Mouse (Mus musculus) hindbrain, embryonic 12.5 days (tissue): ENCODE measurements around the gene Prkcg. TPM values are rescaled to one million over a fixed set of nuclear protein-coding genes. Genes with fewer than 3 reads are reported as not detected.

Experiments used
- ATAC-seq: fragments of 200-750 bp; cut with Nextera tagmentation; 2 replicates; pipeline ENCODE4 v1.8.0; 2017; ENCODE audit warnings: moderate TSS enrichment; ENCODE audit not compliant: low FRiP score
- H3K27ac ChIP-seq: fragments of 300-500 bp; sonication (generic); 2 replicates; pipeline ENCODE4 v1.5.1; 2016; ENCODE audit warnings: mild to moderate bottlenecking
- H3K27me3 ChIP-seq: fragments of 300-500 bp; sonication (generic); 2 replicates; pipeline ENCODE4 v1.6.1; 2016; ENCODE audit warnings: mild to moderate bottlenecking
- H3K36me3 ChIP-seq: fragments of 300-500 bp; sonication (generic); 2 replicates; pipeline ENCODE4 v1.6.1; 2016; ENCODE audit warnings: mild to moderate bottlenecking
- H3K4me1 ChIP-seq: fragments of 300-500 bp; sonication (generic); 2 replicates; pipeline ENCODE4 v1.6.1; 2016
- H3K4me2 ChIP-seq: fragments of 300-500 bp; sonication (generic); replicated peaks from 2 replicates; pipeline ENCODE4 v1.6.1; 2016; ENCODE audit warnings: mild to moderate bottlenecking
- H3K4me3 ChIP-seq: fragments of 300-500 bp; sonication (generic); 2 replicates; pipeline ENCODE4 v1.5.1; 2016; ENCODE audit warnings: mild to moderate bottlenecking
- H3K9ac ChIP-seq: fragments of 300-500 bp; sonication (generic); 2 replicates; pipeline ENCODE4 v1.6.1; 2016; ENCODE audit warnings: mild to moderate bottlenecking, moderate library complexity
- H3K9me3 ChIP-seq: fragments of 300-500 bp; sonication (generic); replicated peaks from 2 replicates; pipeline ENCODE4 v1.6.1; 2016; ENCODE audit warnings: mild to moderate bottlenecking
- WGBS: fragments of 180-500 bp; shearing (Covaris S2); methylation state at CpG from one replicate; pipeline ENCODE4 v1.1.7; 2016; 5-methylcytosine and 5-hydroxymethylcytosine counted together
- polyA plus RNA-seq: library from polyadenylated mRNA; unstranded; fragments of >200 nt; fragmentation: Nextera tagmentation; extraction: Ambion mirVana; gene quantifications from 2 replicates; pipeline ENCODE4 v1.2.1, GENCODE M21; 2016

The Prkcg gene
- polyA plus RNA-seq, 1 experiment from 2014 or later, result 0.39 TPM

DNA sequence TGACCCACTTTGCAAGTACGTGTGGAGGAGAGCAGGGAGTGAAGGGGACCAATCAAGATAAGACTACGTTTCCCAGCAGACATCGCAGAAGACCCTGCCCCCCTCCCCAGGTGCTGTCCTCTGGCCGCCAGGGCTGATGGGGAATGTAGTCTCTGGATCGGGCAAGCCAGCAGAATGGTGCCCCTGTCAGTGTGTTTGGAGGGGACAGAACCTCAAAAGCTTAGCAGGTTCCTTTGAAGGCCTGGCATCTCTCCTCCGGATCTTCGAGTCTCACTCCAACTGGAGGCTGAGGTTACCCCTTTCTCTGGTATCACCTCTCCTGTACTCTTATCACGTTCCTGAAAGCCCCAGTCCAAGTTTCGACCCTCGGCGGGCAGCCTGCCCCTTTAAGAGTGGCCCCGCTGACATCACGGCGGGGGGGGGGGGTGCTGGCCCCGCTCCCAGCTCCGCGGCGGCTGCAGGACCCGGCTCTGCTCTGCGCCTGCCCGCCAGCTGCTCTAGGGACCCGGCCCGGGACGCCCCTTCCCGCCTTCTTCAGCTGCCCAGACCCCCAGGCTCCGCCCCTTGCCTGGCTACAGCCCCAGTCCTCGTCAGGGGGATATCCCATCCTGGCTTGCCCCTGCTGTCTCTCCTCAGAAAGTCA lies 42.7 kb downstream of the Prkcg start:
- Histone ChIP-seq H3K4me1 (peaks cover 19% of the 10 kb centered on the region), H3K4me2 (peak overlapping the region; percentile 64), H3K9ac (peak overlapping the region; percentile 84), H3K9me3 (no peaks in the 10 kb centered on the region), H3K36me3 (no peaks in the 10 kb centered on the region), H3K4me3 (peak overlapping the region; percentile 83), H3K27me3 (peaks cover 10% of the 10 kb centered on the region; the same call in 1 of the 2 replicates), H3K27ac (peak overlapping the region; percentile 92)
- under 1% methylated on average over 23 of the region's 27 CpGs for WGBS
- peak; percentile 94 for ATAC-seq

DNA sequence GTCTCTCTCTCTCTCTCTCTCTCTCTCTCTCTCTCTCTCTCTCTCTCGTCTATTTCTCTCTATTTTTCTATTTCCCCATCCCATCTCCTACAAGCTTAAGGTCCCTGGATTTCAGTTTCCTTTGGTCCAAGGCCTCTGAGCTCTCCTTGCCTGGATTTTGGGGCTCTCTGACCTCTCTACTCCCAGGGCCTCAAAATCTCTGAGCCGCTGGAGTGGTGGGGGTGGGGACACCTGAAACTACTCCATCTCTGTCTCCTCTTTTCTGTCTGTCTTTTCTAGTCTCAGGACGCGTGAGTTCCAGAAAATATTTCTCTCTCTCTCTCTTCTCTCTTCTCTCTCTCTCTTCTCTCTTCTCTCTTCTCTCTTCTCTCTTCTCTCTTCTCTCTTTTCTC lies 43.2 kb downstream of the Prkcg start:
- Histone ChIP-seq H3K9ac (peak overlapping the region; percentile 84), H3K27ac (peak overlapping the region; percentile 92), H3K9me3 (no peaks in the 10 kb centered on the region), H3K4me1 (peaks cover 19% of the 10 kb centered on the region), H3K4me3 (peak overlapping the region; percentile 83), H3K36me3 (no peaks in the 10 kb centered on the region), H3K4me2 (peak overlapping the region; percentile 64), H3K27me3 (peaks cover 10% of the 10 kb centered on the region; the same call in 1 of the 2 replicates)
- peak; percentile 33 for ATAC-seq
- 2% methylated on average over 4 of the region's 4 CpGs for WGBS

DNA sequence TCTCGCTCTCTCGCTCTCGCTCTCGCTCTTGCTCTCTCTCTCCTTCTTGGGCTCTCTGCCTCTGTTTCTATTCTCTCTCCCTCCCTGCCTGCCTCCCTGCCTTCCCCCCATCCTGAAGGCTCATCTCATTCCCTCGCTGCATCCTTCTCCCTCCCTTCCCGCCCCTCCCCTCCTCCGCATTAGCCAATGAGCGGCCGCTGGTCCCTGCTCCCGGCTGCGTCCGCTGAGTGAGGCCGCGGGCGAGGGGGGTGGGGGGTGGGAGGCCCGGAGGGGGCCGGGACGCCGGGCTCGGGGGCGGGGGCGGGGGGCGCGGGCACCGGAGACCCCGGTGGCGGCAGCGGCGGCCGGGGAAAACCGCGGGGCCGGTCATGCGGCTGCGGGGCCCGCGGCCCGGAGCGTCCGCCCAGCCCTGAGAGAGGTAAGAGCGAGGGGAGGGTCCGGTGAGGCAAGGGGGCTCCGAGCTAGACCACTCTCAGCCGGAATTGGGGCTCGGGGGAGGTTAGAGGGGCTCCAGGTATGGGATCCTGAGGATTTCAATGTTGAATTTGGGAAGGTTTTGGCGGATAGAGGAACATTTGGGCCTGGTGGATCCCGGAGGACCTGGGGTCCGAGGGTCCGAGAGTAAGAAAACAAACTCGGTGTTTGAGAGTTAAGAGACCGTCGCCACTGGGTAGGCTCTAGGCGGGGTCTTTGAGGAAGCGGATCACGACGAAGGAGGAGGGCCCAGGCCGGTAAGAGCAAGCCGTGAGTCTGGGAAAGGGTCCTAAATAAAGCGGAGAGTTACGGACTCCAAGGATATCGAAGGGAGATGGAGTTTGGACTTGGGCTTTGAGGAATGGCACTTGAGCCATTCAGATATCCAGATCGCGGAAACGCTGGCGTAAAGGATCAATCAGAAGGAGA lies 43.9 kb downstream of the Prkcg start, which contains the start of gene Cacng7:
Gene Cacng7, plus strand, starts transcription at position 337 of the 903 bp plus-strand sequence.
- H3K27me3 ChIP-seq, result peaks cover 10% of the 10 kb centered on the region; the same call in 1 of the 2 replicates
- 1% methylated on average over 59 of the region's 65 CpGs for WGBS
- H3K4me2 ChIP-seq, result peak within 1 kb of the TSS; percentile 64
- H3K36me3 ChIP-seq, result 0 out of 2 replicates have a peak, but pooled peaks cover 6% of the 10 kb centered on the region
- no peaks in the 10 kb centered on the region for H3K9me3 ChIP-seq
- peak within 1 kb of the TSS; percentile 83 for H3K4me3 ChIP-seq
- H3K4me1 ChIP-seq, result peaks cover 19% of the 10 kb centered on the region
- peak; percentile 68 for ATAC-seq
- peak within 1 kb of the TSS; percentile 84 for H3K9ac ChIP-seq
- peak within 1 kb of the TSS; percentile 92 for H3K27ac ChIP-seq

DNA sequence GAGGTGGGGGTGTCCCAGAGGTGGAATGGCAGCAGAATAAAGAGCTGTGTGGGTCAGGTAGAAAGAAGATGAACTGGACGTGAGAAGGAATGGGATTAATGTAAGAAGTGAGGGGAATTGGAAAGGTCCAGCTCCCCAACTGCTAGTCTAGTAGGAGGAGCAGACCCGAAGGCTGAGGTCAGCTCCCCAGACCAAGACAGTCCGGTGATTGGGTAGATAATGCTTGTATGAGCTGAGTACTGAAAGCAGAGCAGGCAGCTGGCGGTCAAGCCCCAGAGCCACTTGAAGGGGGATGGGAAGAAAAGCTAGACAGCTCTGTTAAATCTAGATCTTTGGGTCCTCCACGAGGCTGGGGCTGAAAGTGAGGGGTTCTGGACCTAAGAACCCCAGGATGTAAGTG lies 44.6 kb downstream of the Prkcg start:
- no peaks in the 10 kb centered on the region for H3K9me3 ChIP-seq
- 0 out of 2 replicates have a peak, but pooled peaks cover 12% of the 10 kb centered on the region for H3K36me3 ChIP-seq
- H3K27me3 ChIP-seq, result peaks cover 10% of the 10 kb centered on the region; the same call in 1 of the 2 replicates
- H3K4me2 ChIP-seq, result peak overlapping the region; percentile 64
- peaks cover 19% of the 10 kb centered on the region for H3K4me1 ChIP-seq
- peak overlapping the region; percentile 84 for H3K9ac ChIP-seq
- peak overlapping the region; percentile 83 for H3K4me3 ChIP-seq
- 4% methylated on average over 5 of the region's 5 CpGs for WGBS
- ATAC-seq, result no peak
- peak overlapping the region; percentile 92; the same call in 1 of the 2 replicates for H3K27ac ChIP-seq

DNA sequence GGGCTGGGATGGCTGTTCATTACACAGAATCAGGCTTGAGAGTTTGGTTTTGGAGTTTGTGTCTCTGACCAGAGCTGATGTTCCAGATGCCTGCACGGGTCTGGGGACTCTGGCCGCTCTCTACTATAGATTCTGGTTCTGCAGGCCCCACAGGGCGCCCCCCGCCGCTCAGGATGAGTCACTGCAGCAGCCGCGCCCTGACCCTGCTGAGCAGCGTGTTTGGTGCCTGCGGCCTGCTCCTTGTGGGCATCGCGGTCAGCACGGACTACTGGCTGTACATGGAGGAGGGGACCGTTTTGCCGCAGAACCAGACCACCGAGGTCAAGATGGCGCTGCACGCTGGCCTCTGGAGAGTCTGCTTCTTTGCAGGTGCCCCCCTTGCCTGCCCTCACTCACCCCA lies 47.4 kb downstream of the Prkcg start:
- H3K9ac ChIP-seq, result no peak overlapping the region
- peaks cover 35% of the 10 kb centered on the region for H3K36me3 ChIP-seq
- 67% methylated on average over 17 of the region's 17 CpGs for WGBS
- ATAC-seq, result no peak
- H3K4me2 ChIP-seq, result no peak overlapping the region
- no peaks in the 10 kb centered on the region for H3K27me3 ChIP-seq
- no peak overlapping the region for H3K4me3 ChIP-seq
- H3K9me3 ChIP-seq, result no peaks in the 10 kb centered on the region
- no peak overlapping the region for H3K27ac ChIP-seq
- H3K4me1 ChIP-seq, result peaks cover 12% of the 10 kb centered on the region

DNA sequence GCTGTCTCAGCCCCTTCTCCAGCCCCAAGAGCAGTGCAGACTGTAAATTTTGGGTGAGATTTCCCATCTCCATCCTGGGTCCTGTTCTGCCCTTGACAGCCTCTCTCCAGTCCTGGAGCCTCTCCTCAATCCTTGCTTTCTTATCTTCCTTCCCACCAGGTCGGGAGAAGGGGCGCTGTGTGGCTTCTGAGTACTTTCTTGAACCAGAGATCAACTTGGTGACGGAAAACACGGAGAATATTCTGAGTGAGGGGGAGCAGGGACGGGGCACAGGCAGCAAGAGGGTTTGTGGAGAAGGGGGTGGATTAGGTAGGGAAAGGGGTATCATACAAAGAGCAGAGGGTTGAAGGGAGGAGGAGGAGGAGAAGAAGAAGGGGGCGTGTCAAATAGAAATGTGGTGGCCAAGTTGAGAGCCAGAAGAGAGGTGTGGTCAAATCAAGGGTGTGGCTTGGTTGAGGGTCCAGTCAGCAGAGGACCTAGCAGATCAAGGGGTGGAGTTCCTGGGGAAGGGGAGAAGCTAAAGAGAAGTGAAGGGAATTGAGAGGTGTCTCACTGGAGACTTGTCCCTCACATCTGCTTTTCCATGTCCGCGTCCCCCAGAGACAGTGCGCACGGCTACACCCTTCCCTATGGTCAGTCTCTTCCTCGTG lies 49.4 kb downstream of the Prkcg start:
- no peak for ATAC-seq
- Histone ChIP-seq H3K4me3 (no peak overlapping the region), H3K27me3 (no peaks in the 10 kb centered on the region), H3K9me3 (no peaks in the 10 kb centered on the region), H3K4me2 (no peak overlapping the region), H3K36me3 (peaks cover 51% of the 10 kb centered on the region), H3K27ac (no peak overlapping the region), H3K9ac (no peak overlapping the region), H3K4me1 (peaks cover 12% of the 10 kb centered on the region)
- 87% methylated on average over 11 of the region's 11 CpGs for WGBS

DNA sequence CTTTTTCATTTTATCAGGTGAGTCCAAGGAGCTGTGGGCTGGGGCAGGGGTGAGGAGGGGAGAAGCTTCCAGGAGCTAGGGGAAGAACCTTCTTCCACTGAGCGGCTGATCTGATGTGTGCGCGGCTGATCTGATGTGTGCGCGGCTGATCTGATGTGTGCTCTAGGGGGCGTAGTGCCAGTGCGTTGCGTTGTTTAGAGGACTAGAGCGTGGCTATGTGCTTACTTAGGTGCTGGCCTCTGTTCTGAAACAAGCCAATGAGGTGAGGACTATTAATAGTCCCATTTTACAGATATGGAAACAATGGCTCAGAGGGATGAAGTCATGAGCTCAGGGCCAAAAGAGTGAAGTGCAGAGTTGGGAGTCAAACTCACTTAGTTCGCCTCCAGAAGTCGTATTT lies 50.0 kb downstream of the Prkcg start:
- Histone ChIP-seq H3K36me3 (peaks cover 56% of the 10 kb centered on the region), H3K9me3 (no peaks in the 10 kb centered on the region), H3K4me3 (no peak overlapping the region), H3K27ac (no peak overlapping the region), H3K27me3 (no peaks in the 10 kb centered on the region), H3K9ac (no peak overlapping the region), H3K4me1 (peaks cover 6% of the 10 kb centered on the region), H3K4me2 (no peak overlapping the region)
- WGBS, result 89% methylated on average over 11 of the region's 11 CpGs
- ATAC-seq, result no peak

DNA sequence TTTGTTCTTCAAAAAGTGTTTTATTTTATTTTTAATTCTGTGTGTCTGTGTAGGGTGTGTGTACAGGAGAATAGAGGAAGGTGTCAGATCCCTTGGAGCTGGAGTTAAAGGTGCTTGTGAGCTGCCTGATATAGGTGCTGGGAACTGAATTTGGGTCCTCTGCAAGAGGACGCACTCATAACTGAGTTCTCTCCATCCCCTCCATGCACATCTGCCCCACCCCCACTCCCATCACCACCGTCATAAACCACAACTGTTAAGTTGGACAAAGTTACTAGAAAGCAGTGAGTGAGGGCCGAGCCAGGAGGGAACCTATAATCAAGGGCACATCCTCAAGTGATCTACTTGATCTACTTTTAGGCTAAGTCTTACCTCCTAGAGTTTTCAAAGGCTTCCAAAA lies 54.9 kb downstream of the Prkcg start:
- 94% methylated on average over 3 of the region's 3 CpGs for WGBS
- no peak for ATAC-seq
- no peak overlapping the region for H3K4me3 ChIP-seq
- no peaks in the 10 kb centered on the region for H3K9me3 ChIP-seq
- H3K9ac ChIP-seq, result no peak overlapping the region
- no peaks in the 10 kb centered on the region for H3K4me1 ChIP-seq
- peaks cover 80% of the 10 kb centered on the region for H3K36me3 ChIP-seq
- H3K4me2 ChIP-seq, result no peak overlapping the region
- H3K27ac ChIP-seq, result no peak overlapping the region
- no peaks in the 10 kb centered on the region for H3K27me3 ChIP-seq

DNA sequence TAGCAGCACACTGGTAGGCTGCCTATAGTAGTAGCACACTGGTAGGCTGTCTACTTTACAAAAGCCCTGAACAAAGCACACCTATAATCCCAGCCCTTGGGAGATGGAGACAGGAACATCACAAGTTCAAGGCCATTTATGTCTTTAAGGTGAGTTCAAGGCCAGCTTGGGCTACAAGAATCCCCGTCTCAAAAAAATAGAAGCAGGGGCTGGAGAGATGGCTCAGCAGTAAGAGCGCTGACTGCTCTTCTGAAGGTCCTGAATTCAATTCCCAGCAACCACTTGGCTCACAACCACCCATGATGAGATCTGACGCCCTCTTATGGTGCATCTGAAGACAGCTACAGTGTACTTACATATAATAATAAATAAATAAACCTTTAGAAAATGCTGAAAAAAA lies 56.3 kb downstream of the Prkcg start:
- no peaks in the 10 kb centered on the region for H3K4me1 ChIP-seq
- H3K27ac ChIP-seq, result no peak overlapping the region
- ATAC-seq, result no peak
- no peaks in the 10 kb centered on the region for H3K9me3 ChIP-seq
- no peaks in the 10 kb centered on the region for H3K27me3 ChIP-seq
- H3K4me3 ChIP-seq, result no peak overlapping the region
- H3K9ac ChIP-seq, result no peak overlapping the region
- H3K4me2 ChIP-seq, result no peak overlapping the region
- WGBS, result 92% methylated on average over 3 of the region's 3 CpGs
- peaks cover 82% of the 10 kb centered on the region for H3K36me3 ChIP-seq

DNA sequence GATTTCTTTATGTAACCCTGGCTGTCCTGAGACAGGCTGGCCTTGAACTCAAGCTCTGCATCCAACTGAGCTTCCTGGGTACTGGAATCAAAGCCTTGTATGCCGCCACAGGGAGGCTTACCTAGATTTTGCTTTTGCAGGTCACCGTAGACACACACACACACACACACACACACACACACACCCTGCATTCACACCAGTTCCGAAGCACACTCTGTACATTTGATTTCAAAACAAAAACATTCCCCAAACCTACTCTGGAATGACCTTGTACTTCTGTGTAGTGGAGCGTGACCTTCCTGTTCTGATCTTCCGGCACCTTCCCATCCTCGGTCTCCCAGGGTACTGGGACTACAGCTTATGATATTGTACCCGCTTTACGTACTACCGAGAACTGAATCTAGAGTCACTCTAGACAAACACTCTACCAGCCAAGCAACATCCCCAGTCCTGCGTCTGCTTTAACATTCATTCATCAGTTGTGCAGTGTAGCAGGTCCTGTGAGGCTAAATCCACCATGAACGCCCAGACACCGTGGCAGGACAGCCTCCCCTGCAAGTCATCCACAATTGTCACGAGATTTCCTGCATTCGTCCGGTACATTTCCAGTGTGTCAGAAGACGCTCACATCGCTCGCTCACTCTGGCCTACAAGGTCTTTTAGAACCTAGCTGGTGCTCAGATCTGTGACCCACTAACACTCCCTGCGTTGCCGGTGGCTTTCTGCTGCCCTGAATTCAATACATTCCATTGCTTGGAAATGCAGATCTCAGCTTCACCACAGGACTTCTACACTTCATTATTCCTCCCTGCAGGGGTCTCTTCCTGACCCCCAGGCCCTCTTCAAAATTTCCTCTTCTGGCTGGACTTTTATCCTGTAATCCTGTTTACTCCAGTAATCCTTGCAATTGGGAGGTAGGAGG lies 58.6 kb downstream of the Prkcg start:
- H3K36me3 ChIP-seq, result peaks cover 80% of the 10 kb centered on the region
- no peak overlapping the region for H3K4me2 ChIP-seq
- no peaks in the 10 kb centered on the region for H3K4me1 ChIP-seq
- no peaks in the 10 kb centered on the region for H3K9me3 ChIP-seq
- no peak overlapping the region for H3K9ac ChIP-seq
- H3K4me3 ChIP-seq, result no peak overlapping the region
- no peak overlapping the region; the same call in 1 of the 2 replicates for H3K27ac ChIP-seq
- no peak for ATAC-seq
- no peaks in the 10 kb centered on the region for H3K27me3 ChIP-seq
- WGBS, result 36% methylated on average over 20 of the region's 20 CpGs

DNA sequence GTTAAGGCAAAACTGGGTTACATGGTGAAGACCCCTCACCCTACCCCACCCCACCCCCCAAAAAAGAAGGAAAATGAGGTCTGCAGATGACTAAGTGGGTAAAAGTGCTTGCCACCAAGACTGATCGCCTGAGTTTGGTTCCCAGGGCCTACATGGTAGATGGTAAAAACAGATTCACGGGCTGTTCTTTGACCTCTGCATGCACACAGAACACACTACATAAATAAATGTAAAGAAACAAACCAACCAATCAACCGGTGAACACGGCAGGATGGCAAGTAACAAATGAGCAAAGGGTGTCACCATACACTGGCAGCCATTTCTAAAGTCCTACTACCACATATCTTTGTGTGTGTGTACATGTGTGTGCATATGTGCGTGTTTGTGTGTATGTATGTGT lies 59.3 kb downstream of the Prkcg start:
- no peaks in the 10 kb centered on the region for H3K4me1 ChIP-seq
- peaks cover 78% of the 10 kb centered on the region for H3K36me3 ChIP-seq
- H3K4me3 ChIP-seq, result no peak overlapping the region
- WGBS, result 65% methylated on average over 5 of the region's 5 CpGs
- H3K27me3 ChIP-seq, result no peaks in the 10 kb centered on the region
- no peak overlapping the region for H3K9ac ChIP-seq
- no peak overlapping the region for H3K27ac ChIP-seq
- no peak overlapping the region for H3K4me2 ChIP-seq
- H3K9me3 ChIP-seq, result no peaks in the 10 kb centered on the region
- ATAC-seq, result no peak
